Mouse (Mus musculus): ENCODE data around the gene Fam186b. TPM values are rescaled to one million over a fixed set of nuclear protein-coding genes. Genes with fewer than 3 reads are reported as not detected.

The Fam186b gene
- polyA plus RNA-seq, 1 experiment from 2014 or later, result 0.04 TPM

DNA sequence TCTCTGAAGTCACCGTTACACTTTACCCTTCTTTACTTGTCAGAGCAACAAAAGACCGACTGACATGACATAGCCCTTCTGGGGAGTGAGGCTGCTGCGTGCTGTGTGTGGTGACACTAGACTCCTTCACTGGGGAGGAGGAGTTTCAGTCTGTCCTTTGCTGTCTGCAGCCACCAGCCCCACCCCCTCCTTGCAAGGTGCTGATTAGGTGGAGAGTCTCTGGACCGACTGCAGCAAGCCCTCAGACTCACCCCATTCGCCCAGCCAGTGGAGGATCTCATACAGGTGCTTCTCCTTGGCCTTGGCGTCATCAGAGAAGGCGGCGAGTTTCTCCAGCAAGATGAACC lies 10.5 kb downstream of the Fam186b start:
- no peak overlapping the region for H3K4me3 ChIP-seq (ENCODE audit: low read depth, low read length)
- no peaks in the 10 kb centered on the region for H3K36me3 ChIP-seq (ENCODE audit: control insufficient read depth, insufficient read depth)
- H3K27ac ChIP-seq (ENCODE audit: low read length), result no peak overlapping the region
- WGBS (ENCODE audit: insufficient replicate concordance), result 38% methylated on average over 8 of the region's 8 CpGs
- 0 out of 2 replicates have a peak overlapping the region, but pooled peaks have one; percentile 18 for H3K4me2 ChIP-seq (ENCODE audit: low read depth, low read length)
- peaks cover 15% of the 10 kb centered on the region for H3K4me1 ChIP-seq (ENCODE audit: control insufficient read depth, low read depth, low read length)
- H3K9me3 ChIP-seq (replicated peaks; ENCODE audit: control insufficient read depth, low read length), result no peaks in the 10 kb centered on the region
- ATAC-seq (ENCODE audit: low read depth), result peak; percentile 66
- no peaks in the 10 kb centered on the region for H3K27me3 ChIP-seq (ENCODE audit: control insufficient read depth, insufficient read depth, low read depth, low read length)
- H3K9ac ChIP-seq (ENCODE audit: low read depth, low read length), result no peak overlapping the region

DNA sequence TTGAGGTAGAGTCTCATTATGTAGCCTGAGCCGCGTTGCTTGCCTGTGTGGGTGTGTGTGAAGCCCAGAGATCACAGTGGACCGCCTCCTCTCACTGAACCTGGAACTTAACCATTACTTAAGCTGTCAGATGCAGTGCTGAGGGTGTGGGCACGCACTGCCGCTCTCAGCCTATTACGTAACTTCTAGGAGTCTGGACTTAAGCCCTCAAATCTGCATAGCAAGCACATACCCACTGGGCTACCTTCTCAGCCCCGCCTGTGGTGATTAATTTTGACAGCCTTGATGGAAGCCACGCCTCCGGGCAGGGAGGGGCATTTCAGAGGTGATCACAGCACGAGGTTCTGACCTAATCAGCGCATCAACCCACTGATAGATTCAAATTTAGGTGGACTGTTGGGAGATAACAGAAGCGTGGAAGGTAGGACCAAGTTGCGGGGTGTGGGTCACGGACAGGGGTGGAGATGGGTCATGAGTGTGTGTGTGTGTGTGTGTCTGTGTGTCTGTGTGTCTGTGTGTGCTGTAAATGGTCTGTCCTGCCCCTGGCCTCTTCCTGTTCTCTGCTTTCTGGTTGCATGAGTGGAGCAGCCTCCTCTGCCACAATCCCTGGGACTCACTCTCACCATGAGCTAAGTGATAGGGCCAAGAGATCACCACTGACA lies 11.0 kb downstream of the Fam186b start:
- no peaks in the 10 kb centered on the region for H3K9me3 ChIP-seq (replicated peaks; ENCODE audit: control insufficient read depth, low read length)
- H3K27ac ChIP-seq (ENCODE audit: low read length), result no peak overlapping the region
- no peak overlapping the region for H3K9ac ChIP-seq (ENCODE audit: low read depth, low read length)
- no peak overlapping the region for H3K4me3 ChIP-seq (ENCODE audit: low read depth, low read length)
- H3K36me3 ChIP-seq (ENCODE audit: control insufficient read depth, insufficient read depth), result no peaks in the 10 kb centered on the region
- peak overlapping the region; percentile 18; the same call in 1 of the 2 replicates for H3K4me2 ChIP-seq (ENCODE audit: low read depth, low read length)
- no peaks in the 10 kb centered on the region for H3K27me3 ChIP-seq (ENCODE audit: control insufficient read depth, insufficient read depth, low read depth, low read length)
- WGBS (ENCODE audit: insufficient replicate concordance), result 17% methylated on average over 14 of the region's 14 CpGs
- ATAC-seq (ENCODE audit: low read depth), result peak; percentile 66
- H3K4me1 ChIP-seq (ENCODE audit: control insufficient read depth, low read depth, low read length), result peaks cover 15% of the 10 kb centered on the region

DNA sequence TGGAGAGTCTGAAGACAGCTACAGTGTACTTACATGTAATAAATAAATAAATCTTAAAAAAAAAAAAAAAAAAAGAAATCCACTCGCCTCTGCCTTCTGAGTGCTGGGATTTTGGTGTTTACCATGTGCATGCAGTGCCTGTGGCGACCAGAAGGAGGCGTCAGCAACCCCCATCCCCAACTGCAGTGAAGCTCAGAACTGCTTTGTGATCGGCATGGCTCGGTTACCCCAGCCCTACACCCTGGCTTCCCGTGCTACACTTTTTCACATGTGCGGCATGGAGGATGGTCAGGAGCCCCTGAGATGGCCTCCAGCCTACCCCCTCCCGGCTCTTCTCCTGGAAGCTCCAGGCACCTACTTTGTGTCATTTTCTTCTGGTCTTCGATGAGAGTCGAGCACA lies 12.2 kb downstream of the Fam186b start:
- Histone ChIP-seq H3K9me3 (replicated peaks; ENCODE audit: control insufficient read depth, low read length) (no peaks in the 10 kb centered on the region), H3K4me2 (ENCODE audit: low read depth, low read length) (no peak overlapping the region), H3K36me3 (ENCODE audit: control insufficient read depth, insufficient read depth) (no peaks in the 10 kb centered on the region), H3K27ac (ENCODE audit: low read length) (no peak overlapping the region), H3K9ac (ENCODE audit: low read depth, low read length) (no peak overlapping the region), H3K27me3 (ENCODE audit: control insufficient read depth, insufficient read depth, low read depth, low read length) (no peaks in the 10 kb centered on the region), H3K4me1 (ENCODE audit: control insufficient read depth, low read depth, low read length) (peaks cover 15% of the 10 kb centered on the region), H3K4me3 (ENCODE audit: low read depth, low read length) (no peak overlapping the region)
- ATAC-seq (ENCODE audit: low read depth), result no peak
- 57% methylated on average over 10 of the region's 10 CpGs for WGBS (ENCODE audit: insufficient replicate concordance)

DNA sequence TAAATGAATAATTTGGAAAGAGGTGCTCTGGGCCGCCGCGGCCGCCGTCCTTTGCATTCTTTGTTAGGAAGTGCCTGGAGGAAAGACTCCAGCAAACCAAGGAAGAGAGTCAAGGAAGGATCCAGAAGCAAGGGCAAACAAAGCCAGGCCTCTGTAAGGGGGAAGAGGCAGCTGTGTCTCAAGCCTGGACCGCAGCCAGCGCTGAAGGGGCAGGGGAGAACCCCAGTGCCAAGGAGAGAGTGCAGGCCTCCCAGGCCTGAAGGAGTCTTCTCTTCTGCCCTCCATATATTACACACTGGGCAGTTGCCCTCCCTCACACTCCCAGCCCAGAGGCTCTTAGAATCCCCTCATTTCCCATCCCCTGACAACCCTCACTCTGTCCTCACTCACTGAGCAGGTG lies 17.4 kb downstream of the Fam186b start:
- no peak overlapping the region for H3K27ac ChIP-seq (ENCODE audit: low read length)
- H3K4me2 ChIP-seq (ENCODE audit: low read depth, low read length), result no peak overlapping the region
- no peak overlapping the region for H3K9ac ChIP-seq (ENCODE audit: low read depth, low read length)
- no peaks in the 10 kb centered on the region for H3K27me3 ChIP-seq (ENCODE audit: control insufficient read depth, insufficient read depth, low read depth, low read length)
- no peaks in the 10 kb centered on the region for H3K9me3 ChIP-seq (replicated peaks; ENCODE audit: control insufficient read depth, low read length)
- ATAC-seq (ENCODE audit: low read depth), result no peak
- H3K36me3 ChIP-seq (ENCODE audit: control insufficient read depth, insufficient read depth), result no peaks in the 10 kb centered on the region
- H3K4me1 ChIP-seq (ENCODE audit: control insufficient read depth, low read depth, low read length), result no peaks in the 10 kb centered on the region
- 86% methylated on average over 7 of the region's 7 CpGs for WGBS (ENCODE audit: insufficient replicate concordance)
- no peak overlapping the region for H3K4me3 ChIP-seq (ENCODE audit: low read depth, low read length)

DNA sequence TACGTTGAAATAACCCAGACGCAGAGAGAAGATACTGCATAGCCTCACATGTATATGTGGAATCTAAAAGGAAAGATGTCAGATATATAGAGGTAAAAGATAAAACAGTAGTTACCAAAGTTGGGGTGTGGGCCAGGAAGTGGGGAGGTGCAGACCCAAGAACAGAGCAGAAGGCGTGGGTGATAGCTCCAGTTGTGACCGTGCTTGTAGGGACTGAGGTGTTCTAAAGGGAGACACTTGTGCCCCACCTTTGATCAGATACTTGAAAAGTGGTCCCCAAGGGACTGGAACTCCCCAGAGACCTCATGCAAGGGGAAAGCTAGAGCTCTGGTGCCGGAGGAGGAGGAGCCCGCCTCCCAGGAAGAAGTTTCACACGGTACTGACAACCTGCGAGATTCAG lies 19.6 kb downstream of the Fam186b start:
- Histone ChIP-seq H3K9me3 (replicated peaks; ENCODE audit: control insufficient read depth, low read length) (no peaks in the 10 kb centered on the region), H3K4me3 (ENCODE audit: low read depth, low read length) (no peak overlapping the region), H3K27me3 (ENCODE audit: control insufficient read depth, insufficient read depth, low read depth, low read length) (no peaks in the 10 kb centered on the region), H3K9ac (ENCODE audit: low read depth, low read length) (no peak overlapping the region), H3K36me3 (ENCODE audit: control insufficient read depth, insufficient read depth) (no peaks in the 10 kb centered on the region), H3K4me1 (ENCODE audit: control insufficient read depth, low read depth, low read length) (no peaks in the 10 kb centered on the region), H3K4me2 (ENCODE audit: low read depth, low read length) (no peak overlapping the region), H3K27ac (ENCODE audit: low read length) (no peak overlapping the region)
- 59% methylated on average over 8 of the region's 8 CpGs for WGBS (ENCODE audit: insufficient replicate concordance)
- ATAC-seq (ENCODE audit: low read depth), result no peak

DNA sequence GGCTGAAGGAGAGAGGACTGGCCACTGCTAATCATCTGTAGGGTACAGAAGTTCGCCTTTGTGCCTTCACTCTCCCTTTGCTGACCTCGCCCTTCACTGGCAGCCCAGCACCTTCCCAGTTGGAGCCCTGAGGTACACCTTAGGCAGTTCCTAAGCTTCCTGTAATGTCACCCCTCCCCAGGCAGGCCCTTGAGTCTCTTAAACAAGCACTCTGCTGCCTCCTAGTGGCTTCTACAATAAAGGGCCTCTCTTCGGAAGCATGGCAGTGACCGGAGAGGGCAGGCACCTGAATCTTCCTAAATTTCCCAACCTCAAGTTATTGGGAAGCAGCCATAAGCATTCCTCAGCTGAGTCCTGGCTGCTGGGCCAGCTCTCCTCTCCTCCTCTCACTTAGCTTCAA lies 30.0 kb downstream of the Fam186b start:
- Histone ChIP-seq H3K4me3 (ENCODE audit: low read depth, low read length) (no peak overlapping the region), H3K9ac (ENCODE audit: low read depth, low read length) (no peak overlapping the region), H3K27me3 (ENCODE audit: control insufficient read depth, insufficient read depth, low read depth, low read length) (no peaks in the 10 kb centered on the region), H3K36me3 (ENCODE audit: control insufficient read depth, insufficient read depth) (no peaks in the 10 kb centered on the region), H3K9me3 (replicated peaks; ENCODE audit: control insufficient read depth, low read length) (no peaks in the 10 kb centered on the region), H3K27ac (ENCODE audit: low read length) (no peak overlapping the region), H3K4me1 (ENCODE audit: control insufficient read depth, low read depth, low read length) (no peaks in the 10 kb centered on the region), H3K4me2 (ENCODE audit: low read depth, low read length) (no peak overlapping the region)
- ATAC-seq (ENCODE audit: low read depth), result peak; percentile 48; the same call in 1 of the 2 replicates
- 22% methylated on average over 4 of the region's 4 CpGs for WGBS (ENCODE audit: insufficient replicate concordance)

DNA sequence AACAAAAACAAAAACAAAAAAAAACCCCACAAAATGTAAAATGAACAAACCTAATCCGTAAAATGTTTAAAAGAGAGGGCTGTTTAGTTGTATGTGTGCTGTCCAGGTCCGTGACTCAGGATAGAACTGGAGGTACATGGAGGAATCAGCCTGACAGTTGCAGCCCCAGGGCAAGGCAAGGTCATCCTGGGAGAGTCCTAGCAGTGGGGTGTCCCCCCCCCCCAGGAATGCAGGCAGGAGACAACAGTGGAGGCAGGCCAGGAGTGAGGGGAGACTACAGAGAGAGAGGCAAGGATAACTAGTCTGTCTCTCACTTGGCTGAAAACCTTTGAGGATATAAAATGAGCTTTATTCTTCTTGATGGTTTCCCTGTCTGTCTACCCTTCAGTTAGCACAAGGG lies 31.3 kb downstream of the Fam186b start:
- no peak for ATAC-seq (ENCODE audit: low read depth)
- Histone ChIP-seq H3K9ac (ENCODE audit: low read depth, low read length) (no peak overlapping the region), H3K4me3 (ENCODE audit: low read depth, low read length) (no peak overlapping the region), H3K36me3 (ENCODE audit: control insufficient read depth, insufficient read depth) (no peaks in the 10 kb centered on the region), H3K4me2 (ENCODE audit: low read depth, low read length) (no peak overlapping the region), H3K9me3 (replicated peaks; ENCODE audit: control insufficient read depth, low read length) (no peaks in the 10 kb centered on the region), H3K4me1 (ENCODE audit: control insufficient read depth, low read depth, low read length) (peaks cover 6% of the 10 kb centered on the region), H3K27me3 (ENCODE audit: control insufficient read depth, insufficient read depth, low read depth, low read length) (no peaks in the 10 kb centered on the region), H3K27ac (ENCODE audit: low read length) (no peak overlapping the region)
- WGBS (ENCODE audit: insufficient replicate concordance), result 70% methylated on average over 2 of the region's 2 CpGs

DNA sequence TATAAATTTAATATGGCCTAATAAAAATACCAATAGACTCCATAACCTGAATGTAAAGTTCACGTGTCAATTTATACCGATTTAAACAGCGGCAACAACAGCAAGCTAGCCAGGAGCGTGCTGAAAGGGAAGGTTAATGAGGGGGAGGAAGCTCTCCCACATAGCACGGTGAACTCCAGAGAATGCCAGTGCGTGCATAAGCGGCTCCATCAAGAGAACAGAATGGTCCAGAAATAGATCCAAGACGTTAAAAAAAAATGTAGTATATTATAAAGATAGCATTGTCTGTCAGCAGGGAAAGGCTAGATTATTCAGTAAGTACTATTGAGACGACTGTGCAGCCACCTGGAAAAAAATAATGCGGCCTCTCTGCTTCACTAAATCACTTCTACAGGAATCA lies 33.0 kb downstream of the Fam186b start:
- Histone ChIP-seq H3K9me3 (replicated peaks; ENCODE audit: control insufficient read depth, low read length) (no peaks in the 10 kb centered on the region), H3K4me2 (ENCODE audit: low read depth, low read length) (no peak overlapping the region), H3K27ac (ENCODE audit: low read length) (no peak overlapping the region), H3K27me3 (ENCODE audit: control insufficient read depth, insufficient read depth, low read depth, low read length) (no peaks in the 10 kb centered on the region), H3K36me3 (ENCODE audit: control insufficient read depth, insufficient read depth) (no peaks in the 10 kb centered on the region), H3K4me3 (ENCODE audit: low read depth, low read length) (no peak overlapping the region), H3K4me1 (ENCODE audit: control insufficient read depth, low read depth, low read length) (peaks cover 6% of the 10 kb centered on the region), H3K9ac (ENCODE audit: low read depth, low read length) (no peak overlapping the region)
- WGBS (ENCODE audit: insufficient replicate concordance), result 63% methylated on average over 10 of the region's 10 CpGs
- no peak for ATAC-seq (ENCODE audit: low read depth)

DNA sequence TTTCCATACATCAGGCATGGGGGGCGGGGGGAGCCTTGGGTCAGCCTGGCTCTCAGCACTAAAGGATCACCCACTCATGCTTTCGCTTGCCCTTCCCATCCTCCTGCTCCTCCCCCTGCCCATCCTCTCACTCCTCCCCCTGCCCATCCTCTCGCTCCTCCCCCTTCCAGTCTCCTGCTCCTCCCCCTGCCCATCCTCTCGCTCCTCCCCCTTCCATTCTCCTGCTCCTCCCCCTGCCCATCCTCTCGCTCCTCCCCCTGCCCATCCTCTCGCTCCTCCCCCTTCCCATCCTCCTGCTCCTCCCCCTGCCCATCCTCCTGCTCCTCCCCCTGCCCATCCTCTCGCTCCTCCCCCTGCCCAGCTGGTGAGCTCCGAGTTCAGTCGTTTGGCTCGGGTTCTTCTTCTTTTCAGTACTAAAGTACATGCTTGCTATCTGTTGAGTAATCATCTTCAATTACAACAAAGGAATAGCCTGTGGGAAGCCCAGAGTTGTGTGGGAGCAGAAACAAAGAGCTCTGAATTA lies 35.9 kb downstream of the Fam186b start:
- H3K9me3 ChIP-seq (replicated peaks; ENCODE audit: control insufficient read depth, low read length), result no peaks in the 10 kb centered on the region
- peak overlapping the region; percentile 41 for H3K4me3 ChIP-seq (ENCODE audit: low read depth, low read length)
- H3K27me3 ChIP-seq (ENCODE audit: control insufficient read depth, insufficient read depth, low read depth, low read length), result no peaks in the 10 kb centered on the region
- H3K36me3 ChIP-seq (ENCODE audit: control insufficient read depth, insufficient read depth), result no peaks in the 10 kb centered on the region
- no peak overlapping the region for H3K27ac ChIP-seq (ENCODE audit: low read length)
- H3K4me1 ChIP-seq (ENCODE audit: control insufficient read depth, low read depth, low read length), result peaks cover 6% of the 10 kb centered on the region
- peak; percentile 73 for ATAC-seq (ENCODE audit: low read depth)
- H3K9ac ChIP-seq (ENCODE audit: low read depth, low read length), result no peak overlapping the region
- WGBS (ENCODE audit: insufficient replicate concordance), result 0% methylated on average over 9 of the region's 10 CpGs
- H3K4me2 ChIP-seq (ENCODE audit: low read depth, low read length), result peak overlapping the region; percentile 63

All from liver, embryonic 16.5 days (tissue).